Comparison of ENCODE assay signal across 8 mouse cellular contexts in the genomic region with DNA sequence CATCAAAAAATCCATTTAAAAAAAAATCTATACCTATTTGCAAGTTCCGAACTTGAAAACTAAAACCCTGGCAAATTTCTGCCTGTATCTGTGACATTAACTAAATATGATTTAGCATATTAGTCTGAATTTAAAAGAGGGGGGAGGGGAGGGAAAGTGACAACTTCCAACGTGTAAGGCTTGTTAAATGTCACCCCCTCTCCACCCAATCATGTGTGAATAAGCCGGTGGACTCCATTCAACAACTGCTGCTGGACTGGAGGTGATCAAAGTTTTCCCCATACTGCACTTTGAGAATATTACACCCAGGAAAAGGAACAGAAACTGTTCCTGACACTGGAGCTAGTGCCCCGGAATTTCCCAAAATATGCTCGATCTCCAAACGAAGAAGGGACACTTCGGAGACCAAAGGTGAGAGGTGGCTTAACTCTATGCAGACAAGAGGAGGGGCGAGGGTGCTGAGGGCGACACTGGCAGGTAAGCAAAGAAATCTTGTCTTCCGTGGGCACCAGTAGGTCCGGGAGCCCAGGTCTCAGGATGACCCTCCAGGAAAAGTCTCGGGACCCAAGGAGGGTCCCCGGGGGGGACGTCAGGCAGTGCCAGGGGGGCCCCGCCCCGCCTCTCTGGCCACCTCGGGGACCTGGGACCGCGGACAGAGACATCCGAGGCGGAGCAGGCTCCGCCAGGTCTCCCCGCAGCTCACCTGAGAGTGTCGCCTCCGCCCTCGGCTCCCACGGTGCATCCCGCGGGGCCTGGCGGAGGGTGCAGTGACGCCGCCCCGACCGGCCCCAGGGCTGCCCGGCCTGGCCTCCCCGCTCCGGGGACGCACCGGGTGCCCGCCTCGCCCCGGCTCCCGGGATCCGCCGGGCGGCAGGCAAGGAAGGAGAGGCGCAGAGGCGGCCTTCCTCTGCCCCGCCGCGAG. TPM values are rescaled to one million over a fixed set of nuclear protein-coding genes. Genes with fewer than 3 reads are reported as not detected.
DNase-seq lines count a peak whose midpoint lies in the region; ATAC-seq lines count a peak whose summit lies in the region.

No protein-coding gene starts in this region.

- H3K27ac ChIP-seq in heart, embryonic 12.5 days (ENCODE audit: poor library complexity, severe bottlenecking), result peak overlapping the region; percentile 97
- peak overlapping the region; percentile 92 for H3K27ac ChIP-seq in forebrain, embryonic 12.5 days
- peak overlapping the region; percentile 92 for H3K27ac ChIP-seq in liver, embryonic 11.5 days (ENCODE audit: low read depth, low read length)
- peak overlapping the region; percentile 97 for H3K27ac ChIP-seq in neural tube, embryonic 13.5 days (replicated peaks)

- no peak for DNase-seq in heart, postnatal 25 days (ENCODE audit: low spot score)
- DNase-seq in 3T3-L1 (ENCODE audit: low read depth, low spot score) (peak; percentile 32), NIH3T3 (ENCODE audit: low read depth) (peak; percentile 18)
- no peak for DNase-seq in liver, embryonic 11.5 days (ENCODE audit: low spot score)
- DNase-seq in right cerebral cortex, postnatal 14 days, result no peak

- no peaks in the 10 kb centered on the region for H3K27me3 ChIP-seq in heart, embryonic 12.5 days (replicated peaks)
- no peaks in the 10 kb centered on the region for H3K27me3 ChIP-seq in forebrain, embryonic 12.5 days
- H3K27me3 ChIP-seq in liver, embryonic 11.5 days (replicated peaks; ENCODE audit: control insufficient read depth, insufficient read depth, low read length), result no peaks in the 10 kb centered on the region
- no peaks in the 10 kb centered on the region for H3K27me3 ChIP-seq in neural tube, embryonic 13.5 days

- H3K9me3 ChIP-seq in heart, embryonic 12.5 days (replicated peaks), result no peaks in the 10 kb centered on the region
- no peaks in the 10 kb centered on the region for H3K9me3 ChIP-seq in forebrain, embryonic 12.5 days
- H3K9me3 ChIP-seq in liver, embryonic 11.5 days (ENCODE audit: control insufficient read depth, low read length), result no peaks in the 10 kb centered on the region
- H3K9me3 ChIP-seq in neural tube, embryonic 13.5 days, result no peaks in the 10 kb centered on the region

- peak; percentile 75 for ATAC-seq in heart, embryonic 12.5 days (ENCODE audit: insufficient number of reproducible peaks, low FRiP score)
- ATAC-seq in forebrain, embryonic 12.5 days (ENCODE audit: low FRiP score), result peak; percentile 71
- ATAC-seq in liver, embryonic 11.5 days (replicated peaks; ENCODE audit: low FRiP score), result peak; percentile 58
- ATAC-seq in neural tube, embryonic 13.5 days (ENCODE audit: low read depth), result no peak; the same call in none of the 2 replicates

- H3K36me3 ChIP-seq in heart, embryonic 12.5 days, result no peaks in the 10 kb centered on the region
- H3K36me3 ChIP-seq in forebrain, embryonic 12.5 days (replicated peaks), result no peaks in the 10 kb centered on the region
- 0 out of 2 replicates have a peak, but pooled peaks cover 2% of the 10 kb centered on the region for H3K36me3 ChIP-seq in liver, embryonic 11.5 days (ENCODE audit: control insufficient read depth, insufficient read depth, low read length)
- H3K36me3 ChIP-seq in neural tube, embryonic 13.5 days, result no peaks in the 10 kb centered on the region

- peak overlapping the region; percentile 96 for H3K9ac ChIP-seq in heart, embryonic 12.5 days
- H3K9ac ChIP-seq in forebrain, embryonic 12.5 days, result peak overlapping the region; percentile 98
- H3K9ac ChIP-seq in liver, embryonic 11.5 days (ENCODE audit: low read depth, low read length), result peak overlapping the region; percentile 99
- peak overlapping the region; percentile 99 for H3K9ac ChIP-seq in neural tube, embryonic 13.5 days

- peaks cover 9% of the 10 kb centered on the region for H3K4me1 ChIP-seq in heart, embryonic 12.5 days (replicated peaks)
- H3K4me1 ChIP-seq in forebrain, embryonic 12.5 days, result peaks cover 17% of the 10 kb centered on the region
- peaks cover 14% of the 10 kb centered on the region for H3K4me1 ChIP-seq in liver, embryonic 11.5 days (replicated peaks; ENCODE audit: control insufficient read depth, insufficient read depth, low read length)
- peaks cover 38% of the 10 kb centered on the region for H3K4me1 ChIP-seq in neural tube, embryonic 13.5 days (replicated peaks)

- H3K4me2 ChIP-seq in heart, embryonic 12.5 days, result peak overlapping the region; percentile 85
- peak overlapping the region; percentile 82 for H3K4me2 ChIP-seq in forebrain, embryonic 12.5 days
- peak overlapping the region; percentile 88 for H3K4me2 ChIP-seq in liver, embryonic 11.5 days
- H3K4me2 ChIP-seq in neural tube, embryonic 13.5 days, result peak overlapping the region; percentile 84

- intact Hi-C loops in heart, postnatal 25 days (cut with DNase I), result loop anchor here (2.0 kb wide), 1 partner anchor 62 kb away; the partner anchor contains the start of gene Tor1aip2

- peak overlapping the region; percentile 84 for H3K4me3 ChIP-seq in heart, embryonic 12.5 days
- peak overlapping the region; percentile 99 for H3K4me3 ChIP-seq in forebrain, embryonic 12.5 days (replicated peaks)
- H3K4me3 ChIP-seq in liver, embryonic 11.5 days (ENCODE audit: low read depth, low read length), result peak overlapping the region; percentile 99
- H3K4me3 ChIP-seq in neural tube, embryonic 13.5 days, result peak overlapping the region; percentile 98

- 2% methylated on average over 42 of the region's 51 CpGs for WGBS in heart, embryonic 12.5 days
- WGBS in forebrain, embryonic 12.5 days, result 3% methylated on average over 25 of the region's 51 CpGs
- 2% methylated on average over 50 of the region's 51 CpGs for WGBS in liver, embryonic 11.5 days
- WGBS in neural tube, embryonic 13.5 days, result 3% methylated on average over 29 of the region's 51 CpGs

RNA-seq across cellular contexts. Expression of gene Cep350, which starts 0.6 kb away (rescaled TPM):
- 10.4 and 10.5 TPM in 2 replicates for polyA plus RNA-seq in heart, embryonic 12.5 days (2016; fragmentation: Nextera tagmentation; extraction: Ambion mirVana)
- total RNA-seq in heart, postnatal 25 days (2021), result 10 to 100 TPM; 33.5 to 41.1 TPM
- polyA plus RNA-seq in forebrain, embryonic 12.5 days (2016; fragmentation: Nextera tagmentation; extraction: Ambion mirVana), result 12.5 and 13.5 TPM in 2 replicates
- polyA plus RNA-seq in liver, embryonic 11.5 days (2014; fragmentation: Nextera tagmentation; extraction: Ambion mirVana), result 4.9 and 5.6 TPM in 2 replicates
- polyA plus RNA-seq in neural tube, embryonic 13.5 days (2015; fragmentation: Nextera tagmentation; extraction: Ambion mirVana), result 10.9 and 11.1 TPM in 2 replicates

Comparison
In these comparisons a context has a peak if more than half of its experiments do, and no peak if none do; other contexts are left out.
1. DNase-seq: peak in 3T3-L1 (single experiment) and NIH3T3 (single experiment); none in heart, postnatal 25 days (single experiment), liver, embryonic 11.5 days (single experiment) and right cerebral cortex, postnatal 14 days (single experiment).
2. Peak in every context shown above with its lines, with median percentiles within 50 percentile points of each other: H3K27ac ChIP-seq, H3K4me2 ChIP-seq, H3K4me3 ChIP-seq and H3K9ac ChIP-seq.